Mouse (Mus musculus) brain, adult 2 months (tissue): ENCODE measurements at regions not wholly inside any gene's neighbourhood (a gene's known extent, or its start where the extent isn't known, plus 50 kb on each side); places are given as distances from the start of the nearest gene placed in this dataset.

Experiments
- DNase-seq: peaks from one replicate; pipeline ENCODE4 v3.0.0; 2011; ENCODE audit warnings: low read depth, low spot score

GRCm38 (mm10) chr4:83166867-83167814 is 115.0 kb upstream of the Frem1 start:
- DNase-seq, result peak; percentile 58

GRCm38 (mm10) chr4:83146740-83147139 is 94.6 kb upstream of the Frem1 start:
- no peak for DNase-seq

GRCm38 (mm10) chr4:83145738-83146217 is 93.6 kb upstream of the Frem1 start:
- DNase-seq, result no peak

- no peak for DNase-seq
Observed at GRCm38 (mm10) chr4:83144781-83145517, 92.8 kb upstream of the Frem1 start.

- DNase-seq, result no peak
Observed at GRCm38 (mm10) chr4:83141736-83142135, 89.6 kb upstream of the Frem1 start.

- DNase-seq, result no peak
Observed at GRCm38 (mm10) chr4:83122668-83123005, 70.5 kb upstream of the Frem1 start.

- no peak for DNase-seq
Observed at GRCm38 (mm10) chr4:83122003-83122667, 70.0 kb upstream of the Frem1 start.

- DNase-seq, result no peak
Observed at GRCm38 (mm10) chr4:83108659-83108967, 56.5 kb upstream of the Frem1 start.

GRCm38 (mm10) chr4:83107958-83108658 is 56.0 kb upstream of the Frem1 start:
- DNase-seq, result no peak

GRCm38 (mm10) chr4:83107161-83107560 is 55.0 kb upstream of the Frem1 start:
- no peak for DNase-seq

GRCm38 (mm10) chr4:83104045-83104681 is 52.0 kb upstream of the Frem1 start:
- no peak for DNase-seq

GRCm38 (mm10) chr4:83102893-83103292 is 50.8 kb upstream of the Frem1 start:
- peak; percentile 42 for DNase-seq

GRCm38 (mm10) chr4:83102022-83102421 is 49.9 kb upstream of the Frem1 start:
- no peak for DNase-seq
